In genomic region chr14:11503803-11504365, GRCm38 (mm10) we compare ENCODE assay signal across 19 mouse cellular contexts. TPM values are rescaled to one million over a fixed set of nuclear protein-coding genes. Genes with fewer than 3 reads are reported as not detected.
DNase-seq lines count a peak whose midpoint lies in the region; ATAC-seq and TF ChIP-seq lines count a peak whose summit lies in the region.
"Had no signal": no experiment of that assay in that cellular context is flagged by ENCODE, and none has a peak within 500 bp of the region (broad histone marks: within the 10 kb centered on the region; RNA-seq: fewer than 3 reads in every experiment).

No protein-coding gene starts in this region.

- DNase-seq in forebrain, postnatal 0 days: peak; percentile 22
- DNase-seq in forebrain, embryonic 11.5 days (ENCODE audit: low spot score): no peak
- DNase-seq in midbrain, embryonic 10.5 days (ENCODE audit: low spot score): no peak
- DNase-seq in embryonic facial prominence, embryonic 14.5 days (ENCODE audit: low spot score): peak; percentile 51
- no peak for DNase-seq in kidney, postnatal 14 days
- DNase-seq: kidney, adult 11 months; right cerebral cortex, postnatal 4 days; thymus, postnatal 36 days had no signal

- peak; percentile 29; the same call in 1 of the 2 replicates for ATAC-seq in forebrain, postnatal 0 days
- no peak for ATAC-seq in forebrain, embryonic 11.5 days (replicated peaks; ENCODE audit: low FRiP score)
- no peak for ATAC-seq in midbrain, embryonic 15.5 days (replicated peaks)
- no peak for ATAC-seq in embryonic facial prominence, embryonic 14.5 days (ENCODE audit: low read depth)
- no peak for ATAC-seq in megakaryocyte-erythroid progenitor cell, adult 5-6 weeks (replicated peaks; ENCODE audit: low FRiP score, low TSS enrichment, poor library complexity, severe bottlenecking)
- ATAC-seq: liver, embryonic 12.5 days; lung, postnatal 0 days had no signal

- TF ChIP-seq CTCF in forebrain, postnatal 0 days (IDR thresholded peaks at IDR 0.05; ENCODE audit: low read depth): no peak
- no peak for TF ChIP-seq CTCF in small intestine, adult 2 months (IDR thresholded peaks at IDR 0.05; ENCODE audit: extremely low read depth, insufficient read length, insufficient replicate concordance, low read depth, low read length)

- no peaks in the 10 kb centered on the region for H3K36me3 ChIP-seq in forebrain, postnatal 0 days (ENCODE audit: insufficient read depth)
- H3K36me3 ChIP-seq in forebrain, embryonic 11.5 days (ENCODE audit: control insufficient read depth, insufficient read depth, low read length): no peaks in the 10 kb centered on the region
- no peaks in the 10 kb centered on the region for H3K36me3 ChIP-seq in midbrain, embryonic 10.5 days
- no peaks in the 10 kb centered on the region for H3K36me3 ChIP-seq in midbrain, embryonic 15.5 days (replicated peaks)
- H3K36me3 ChIP-seq in embryonic facial prominence, embryonic 14.5 days (ENCODE audit: control insufficient read depth, insufficient read depth, low read length): no peaks in the 10 kb centered on the region
- H3K36me3 ChIP-seq in small intestine, adult 2 months (ENCODE audit: control insufficient read depth, insufficient read depth, low read length): no peaks in the 10 kb centered on the region
- H3K36me3 ChIP-seq: embryonic facial prominence, embryonic 15.5 days; heart, embryonic 10.5 days; liver, embryonic 12.5 days had no signal

- H3K4me2 ChIP-seq in forebrain, postnatal 0 days (ENCODE audit: low read depth): no peak overlapping the region
- no peak overlapping the region for H3K4me2 ChIP-seq in forebrain, embryonic 11.5 days (ENCODE audit: low read depth, low read length, severe bottlenecking)
- no peak overlapping the region for H3K4me2 ChIP-seq in midbrain, embryonic 15.5 days
- no peak overlapping the region for H3K4me2 ChIP-seq in embryonic facial prominence, embryonic 14.5 days (ENCODE audit: low read depth, low read length)
- H3K4me2 ChIP-seq: embryonic facial prominence, embryonic 15.5 days; liver, embryonic 12.5 days had no signal

- H3K9ac ChIP-seq in forebrain, postnatal 0 days: no peak overlapping the region
- no peak overlapping the region for H3K9ac ChIP-seq in forebrain, embryonic 11.5 days (ENCODE audit: low read length)
- H3K9ac ChIP-seq in midbrain, embryonic 15.5 days: no peak overlapping the region
- no peak overlapping the region for H3K9ac ChIP-seq in embryonic facial prominence, embryonic 14.5 days (ENCODE audit: low read depth, low read length)
- H3K9ac ChIP-seq: embryonic facial prominence, embryonic 15.5 days; liver, embryonic 12.5 days had no signal

- H3K4me3 ChIP-seq in forebrain, postnatal 0 days (ENCODE audit: low read depth, low read length): no peak overlapping the region
- no peak overlapping the region for H3K4me3 ChIP-seq in forebrain, embryonic 11.5 days (ENCODE audit: low read depth, low read length)
- no peak overlapping the region for H3K4me3 ChIP-seq in midbrain, embryonic 10.5 days
- H3K4me3 ChIP-seq in midbrain, embryonic 15.5 days: no peak overlapping the region
- no peak overlapping the region for H3K4me3 ChIP-seq in embryonic facial prominence, embryonic 14.5 days (ENCODE audit: low read depth, low read length)
- no peak overlapping the region for H3K4me3 ChIP-seq in small intestine, adult 2 months (ENCODE audit: low read depth, low read length)
- H3K4me3 ChIP-seq: embryonic facial prominence, embryonic 15.5 days; heart, embryonic 10.5 days; left cerebral cortex, adult 2 months; liver, embryonic 12.5 days; megakaryocyte, embryonic 14.5 days had no signal

- no peaks in the 10 kb centered on the region for H3K4me1 ChIP-seq in forebrain, postnatal 0 days (ENCODE audit: insufficient read depth)
- H3K4me1 ChIP-seq in forebrain, embryonic 11.5 days (replicated peaks; ENCODE audit: control insufficient read depth, insufficient read depth, low read length): no peaks in the 10 kb centered on the region
- peaks cover 5% of the 10 kb centered on the region for H3K4me1 ChIP-seq in midbrain, embryonic 10.5 days
- no peaks in the 10 kb centered on the region for H3K4me1 ChIP-seq in midbrain, embryonic 15.5 days
- peaks cover 6% of the 10 kb centered on the region for H3K4me1 ChIP-seq in embryonic facial prominence, embryonic 14.5 days (ENCODE audit: control insufficient read depth, insufficient read depth, low read length)
- H3K4me1 ChIP-seq in small intestine, adult 2 months (ENCODE audit: control insufficient read depth, insufficient read depth, insufficient read length, low read length): peaks cover 8% of the 10 kb centered on the region; the same call in 1 of the 2 replicates
- H3K4me1 ChIP-seq: heart, embryonic 10.5 days; liver, embryonic 12.5 days; megakaryocyte, embryonic 14.5 days had no signal

- H3K27ac ChIP-seq in forebrain, postnatal 0 days (ENCODE audit: low read depth, low read length): no peak overlapping the region
- H3K27ac ChIP-seq in forebrain, embryonic 11.5 days (ENCODE audit: low read depth, low read length): no peak overlapping the region
- 0 out of 2 replicates have a peak overlapping the region, but pooled peaks have one; percentile 13 for H3K27ac ChIP-seq in midbrain, embryonic 10.5 days (replicated peaks)
- H3K27ac ChIP-seq in midbrain, embryonic 15.5 days: no peak overlapping the region
- H3K27ac ChIP-seq in embryonic facial prominence, embryonic 14.5 days (replicated peaks; ENCODE audit: low read depth, low read length): no peak overlapping the region
- peak overlapping the region; percentile 36; the same call in 1 of the 2 replicates for H3K27ac ChIP-seq in small intestine, adult 2 months (ENCODE audit: insufficient read depth, low read depth, low read length)
- H3K27ac ChIP-seq: embryonic facial prominence, embryonic 15.5 days; heart, embryonic 10.5 days; left cerebral cortex, adult 2 months; liver, embryonic 12.5 days had no signal

- H3K27me3 ChIP-seq in forebrain, postnatal 0 days (ENCODE audit: insufficient read depth, low read length): no peaks in the 10 kb centered on the region
- H3K27me3 ChIP-seq in forebrain, embryonic 11.5 days (ENCODE audit: control insufficient read depth, insufficient read depth, low read length): no peaks in the 10 kb centered on the region
- no peaks in the 10 kb centered on the region for H3K27me3 ChIP-seq in midbrain, embryonic 10.5 days (ENCODE audit: low read depth, poor library complexity, severe bottlenecking)
- no peaks in the 10 kb centered on the region; the same call in 1 of the 2 replicates for H3K27me3 ChIP-seq in midbrain, embryonic 15.5 days (replicated peaks)
- H3K27me3 ChIP-seq in embryonic facial prominence, embryonic 14.5 days (replicated peaks; ENCODE audit: control insufficient read depth, insufficient read depth, low read length): no peaks in the 10 kb centered on the region
- no peaks in the 10 kb centered on the region for H3K27me3 ChIP-seq in small intestine, adult 2 months (ENCODE audit: control insufficient read depth, insufficient read depth, low read length)
- H3K27me3 ChIP-seq: embryonic facial prominence, embryonic 15.5 days; liver, embryonic 12.5 days; megakaryocyte, embryonic 14.5 days had no signal

- no peaks in the 10 kb centered on the region for H3K9me3 ChIP-seq in forebrain, postnatal 0 days (ENCODE audit: low read length)
- no peaks in the 10 kb centered on the region for H3K9me3 ChIP-seq in forebrain, embryonic 11.5 days (ENCODE audit: control insufficient read depth, low read length)
- H3K9me3 ChIP-seq in midbrain, embryonic 10.5 days (replicated peaks): no peaks in the 10 kb centered on the region
- no peaks in the 10 kb centered on the region for H3K9me3 ChIP-seq in midbrain, embryonic 15.5 days
- H3K9me3 ChIP-seq in embryonic facial prominence, embryonic 14.5 days (ENCODE audit: control insufficient read depth, low read length): no peaks in the 10 kb centered on the region
- H3K9me3 ChIP-seq: embryonic facial prominence, embryonic 15.5 days; heart, embryonic 10.5 days; liver, embryonic 12.5 days had no signal

- WGBS in forebrain, postnatal 0 days: 39% methylated on average over 7 of the region's 7 CpGs
- WGBS in forebrain, embryonic 11.5 days: 61% methylated on average over 7 of the region's 7 CpGs
- WGBS in midbrain, embryonic 10.5 days: 69% methylated on average over 7 of the region's 7 CpGs
- 61% methylated on average over 7 of the region's 7 CpGs for WGBS in midbrain, embryonic 15.5 days
- WGBS in embryonic facial prominence, embryonic 14.5 days: 48% methylated on average over 7 of the region's 7 CpGs
- 45% methylated on average over 7 of the region's 7 CpGs for WGBS in small intestine, adult 2 months

- TF ChIP-seq POLR2A in small intestine, adult 2 months (IDR thresholded peaks at IDR 0.05; ENCODE audit: low read depth, low read length): no peak

RNA-seq across cellular contexts. Expression of gene Ptprg, which starts 49.4 kb away (rescaled TPM):
- total RNA-seq in forebrain, postnatal 0 days (2014; rRNA removed): 60.4 and 88.7 TPM in 2 replicates
- 18.0 and 28.5 TPM in 2 replicates for polyA plus RNA-seq in forebrain, postnatal 0 days (2015; fragmentation: Nextera tagmentation; extraction: Ambion mirVana)
- 48.0 and 51.3 TPM in 2 replicates for polyA plus RNA-seq in forebrain, embryonic 11.5 days (2014; fragmentation: Nextera tagmentation; extraction: Ambion mirVana)
- 34.8 and 38.2 TPM in 2 replicates for polyA plus RNA-seq in midbrain, embryonic 10.5 days (2016; fragmentation: Nextera tagmentation; extraction: Ambion mirVana)
- polyA plus RNA-seq in midbrain, embryonic 15.5 days (2015; fragmentation: Nextera tagmentation; extraction: Ambion mirVana): 43.3 and 46.6 TPM in 2 replicates
- 23.5 and 28.2 TPM in 2 replicates for polyA plus RNA-seq in embryonic facial prominence, embryonic 14.5 days (2014; fragmentation: Nextera tagmentation; extraction: Ambion mirVana)
- 7.4 and 21.7 TPM in 2 replicates for polyA plus RNA-seq in small intestine, adult 2 months (2012; rRNA removed)
- not detected in 2 replicates for total RNA-seq in megakaryocyte-erythroid progenitor cell, adult 5-6 weeks (2014; fragmentation: Nextera tagmentation)
- not detected in 2 replicates for total RNA-seq in megakaryocyte-erythroid progenitor cell, adult 5-6 weeks (2017)
- total RNA-seq: common myeloid progenitor, adult 5-6 weeks; MEL had no signal

Comparison
In these comparisons a context has a peak if more than half of its experiments do, and no peak if none do; other contexts are left out.
1. DNase-seq: peak in forebrain, postnatal 0 days (single experiment) and embryonic facial prominence, embryonic 14.5 days (single experiment); none in forebrain, embryonic 11.5 days (single experiment), midbrain, embryonic 10.5 days (single experiment) and kidney, postnatal 14 days (single experiment).
2. H3K27ac ChIP-seq: peak in midbrain, embryonic 10.5 days (single experiment) and small intestine, adult 2 months (single experiment); none in forebrain, postnatal 0 days (single experiment), forebrain, embryonic 11.5 days (single experiment), midbrain, embryonic 15.5 days (single experiment) and embryonic facial prominence, embryonic 14.5 days (single experiment).